Mouse (Mus musculus) embryo, embryonic 9.5 days (tissue): ENCODE data around the gene Commd9.

ENCODE experiments used
- DNase-seq: peaks from one replicate; pipeline ENCODE4 v3.0.0-alpha.2; 2017; ENCODE audit errors: extremely low spot score

The Commd9 gene

GRCm38 (mm10) chr2:101909326-101910080 lies 23.5 kb downstream of the Commd9 start:
- no peak for DNase-seq

DNA sequence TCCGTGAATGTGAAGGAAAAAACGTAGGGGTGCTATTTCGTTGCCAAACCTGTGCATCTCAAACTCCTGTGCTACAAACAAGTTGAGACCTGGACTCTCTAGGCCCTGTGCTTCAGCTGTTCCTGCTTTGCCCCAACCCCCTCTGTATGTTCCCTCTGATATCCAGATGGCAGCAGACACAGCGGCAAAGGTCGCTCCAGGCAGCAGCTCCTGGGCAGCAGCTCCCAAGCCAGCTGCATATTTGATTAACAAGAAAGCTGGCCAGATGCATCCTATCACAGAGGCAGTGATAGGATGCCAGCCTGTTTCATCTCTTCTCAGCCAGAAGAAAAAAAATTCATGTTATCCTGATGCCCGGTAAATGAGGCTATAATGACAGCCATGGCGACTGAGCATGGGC lies 32.5 kb downstream of the Commd9 start:
- DNase-seq, result no peak

DNA sequence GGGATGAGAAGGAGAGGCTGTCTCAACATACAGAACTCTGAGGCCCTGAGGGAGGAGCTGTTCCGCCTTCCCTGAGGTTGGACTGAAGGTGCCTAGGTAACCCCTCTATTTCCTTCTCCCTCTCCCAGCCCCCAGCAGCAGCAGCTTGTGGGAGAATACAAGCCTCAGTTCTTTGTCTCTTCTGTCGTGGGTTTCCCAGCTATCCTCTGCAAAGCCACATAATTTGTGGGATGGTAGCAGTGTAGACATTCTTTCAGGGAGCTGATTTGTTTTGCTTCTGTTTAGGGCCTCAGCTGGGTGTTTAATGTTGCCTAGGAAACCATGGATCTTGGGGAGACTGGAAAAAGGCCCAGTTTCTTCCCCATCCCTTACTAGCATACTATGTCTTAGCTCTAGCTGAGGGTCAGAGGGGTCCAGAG lies 34.1 kb downstream of the Commd9 start:
- DNase-seq, result no peak

GRCm38 (mm10) chr2:101922302-101922701 lies 36.3 kb downstream of the Commd9 start:
- DNase-seq, result no peak

- DNase-seq, result no peak
Measured at GRCm38 (mm10) chr2:101923181-101923580, 37.1 kb downstream of the Commd9 start.

DNA sequence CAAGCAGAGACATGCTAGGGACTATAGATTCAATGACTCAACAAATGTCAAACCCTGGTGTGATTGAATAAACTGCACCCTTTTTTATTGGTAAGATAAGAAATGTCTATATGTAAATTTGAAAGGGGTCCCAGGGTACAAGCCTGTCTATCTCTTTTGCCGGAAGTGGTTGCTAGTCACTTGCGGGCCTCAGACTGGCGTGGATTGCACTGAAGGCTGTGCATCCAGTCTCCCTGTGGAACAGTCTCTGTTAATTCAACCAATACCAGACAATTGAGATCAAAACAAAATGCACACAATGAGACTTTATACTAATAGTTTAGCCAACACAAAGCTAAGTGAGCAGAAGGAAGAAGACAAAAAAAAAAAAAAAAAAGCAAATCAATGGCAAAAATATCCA lies 39.1 kb downstream of the Commd9 start:
- no peak for DNase-seq

GRCm38 (mm10) chr2:101925591-101926188 lies 39.6 kb downstream of the Commd9 start:
- no peak for DNase-seq

DNA sequence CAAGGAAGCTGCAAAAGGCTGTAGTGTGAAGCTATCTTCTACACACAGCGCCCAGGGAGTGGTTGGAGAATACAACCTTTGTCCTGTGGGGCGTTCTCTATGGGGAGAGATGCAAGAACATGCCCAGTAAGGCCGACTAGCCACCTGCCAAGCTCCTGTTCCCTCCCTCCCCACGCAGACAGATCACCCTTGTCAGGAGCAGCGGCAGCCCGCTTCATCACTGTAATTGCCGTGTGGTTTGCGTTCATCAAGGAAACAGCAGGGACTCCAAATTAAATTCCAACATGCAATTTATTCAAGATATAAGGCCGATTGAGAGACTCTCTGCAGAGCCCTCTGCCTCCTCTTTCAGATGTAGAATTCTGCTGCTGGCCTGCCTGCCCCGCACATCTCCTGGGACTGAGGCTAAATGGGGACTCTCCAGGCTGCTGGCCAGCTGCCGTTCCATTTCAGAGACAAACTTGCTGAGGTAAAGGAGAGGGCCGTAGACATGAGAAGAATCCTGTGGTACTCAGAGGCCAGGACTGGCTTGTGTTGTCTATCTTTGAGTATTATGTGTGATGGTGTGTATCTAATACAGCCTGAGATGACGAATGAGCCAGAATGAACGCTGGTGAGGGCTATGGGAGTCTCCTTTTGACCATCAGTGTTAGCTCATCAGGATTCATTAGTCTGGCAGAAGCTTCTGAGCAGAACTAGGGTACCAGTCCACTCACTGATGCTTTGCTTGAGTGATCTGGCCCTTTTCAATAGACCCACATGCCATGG lies 46.3 kb downstream of the Commd9 start:
- no peak for DNase-seq

GRCm38 (mm10) chr2:101933301-101933700 lies 47.3 kb downstream of the Commd9 start:
- no peak for DNase-seq

DNA sequence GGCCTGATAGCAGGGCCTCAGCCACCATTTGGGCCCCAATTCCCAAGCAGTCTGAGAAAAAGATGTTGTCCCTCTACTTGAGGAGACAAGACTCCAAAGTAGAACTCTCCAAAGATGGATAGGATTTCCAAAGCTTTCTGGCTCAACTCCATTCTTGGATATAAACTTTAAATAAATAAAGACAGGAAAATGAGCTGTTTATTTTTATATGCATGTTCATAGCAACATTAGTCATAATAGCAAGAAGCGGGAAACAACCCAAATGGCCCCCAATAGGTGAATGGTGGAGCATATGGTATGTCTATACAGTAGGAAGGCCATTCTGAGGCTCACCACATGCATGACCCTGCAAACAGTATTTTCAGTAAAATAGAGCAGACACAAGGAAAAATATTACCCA lies 49.0 kb downstream of the Commd9 start:
- no peak for DNase-seq

- DNase-seq, result no peak
Measured at GRCm38 (mm10) chr2:101950716-101951520, 64.9 kb downstream of the Commd9 start.
